Mouse (Mus musculus) urinary bladder, postnatal 10 days (tissue): Measurements from ENCODE around the gene Tnc.

ENCODE experiments used
- DNase-seq: peaks from one replicate; pipeline ENCODE4 v3.0.0; 2022; ENCODE audit warnings: low spot score

The Tnc gene

DNA sequence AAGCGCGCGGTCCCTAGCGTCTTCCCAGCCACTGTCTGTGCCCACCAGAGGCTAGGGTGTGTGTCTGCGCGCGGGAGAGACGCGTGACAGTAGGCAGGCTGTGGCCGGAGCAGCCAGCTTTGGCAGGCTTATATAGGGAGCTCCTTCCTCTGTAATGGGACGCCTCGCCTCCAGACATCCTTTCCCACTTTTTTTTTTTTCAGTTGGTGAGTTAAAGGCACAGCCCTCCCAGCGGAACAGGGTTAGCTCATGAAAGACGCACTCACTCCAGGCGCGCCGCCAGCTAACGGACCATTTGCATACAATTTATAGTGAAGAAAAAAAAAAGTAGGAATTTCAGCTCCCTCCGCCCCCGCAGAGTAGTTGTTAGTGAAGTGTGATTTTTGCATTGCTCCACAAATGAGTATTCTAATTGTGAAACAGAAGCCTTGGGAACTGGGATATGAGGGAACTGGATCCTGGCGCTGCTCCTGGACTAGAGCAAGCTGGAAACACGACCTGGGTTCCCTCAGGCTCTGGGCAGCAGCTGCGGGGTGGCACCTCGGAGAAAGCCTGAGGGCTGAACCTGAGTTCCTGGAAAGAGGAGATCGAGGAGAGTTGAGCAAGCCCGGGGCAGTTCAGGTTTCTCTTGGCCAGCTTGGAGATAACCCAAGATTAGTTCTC is at the start of gene Tnc:
Gene Tnc (minus strand): TSS at position 185 of the 663 bp plus-strand sequence.
- DNase-seq: no peak

DNA sequence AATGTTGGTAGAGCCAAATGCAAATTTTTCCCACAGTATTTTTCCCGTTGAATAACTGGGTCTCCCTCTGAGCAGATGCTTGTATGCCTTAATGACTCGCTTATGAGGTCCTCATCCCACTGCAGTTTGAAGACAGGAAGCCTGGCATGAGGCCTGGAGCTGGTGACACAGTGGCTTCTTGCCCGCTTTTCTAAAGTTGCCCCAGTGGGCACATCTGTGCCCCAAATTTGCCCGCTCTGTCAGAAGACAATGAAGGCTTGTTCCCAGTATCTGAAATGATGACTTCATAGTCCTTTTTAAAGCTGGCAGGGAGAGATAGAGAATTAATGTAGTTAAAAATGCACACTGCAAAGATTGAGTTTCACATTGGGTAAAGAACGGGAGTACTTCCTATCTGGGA is 47.4 kb upstream of the Tnc start:
- DNase-seq: no peak

DNA sequence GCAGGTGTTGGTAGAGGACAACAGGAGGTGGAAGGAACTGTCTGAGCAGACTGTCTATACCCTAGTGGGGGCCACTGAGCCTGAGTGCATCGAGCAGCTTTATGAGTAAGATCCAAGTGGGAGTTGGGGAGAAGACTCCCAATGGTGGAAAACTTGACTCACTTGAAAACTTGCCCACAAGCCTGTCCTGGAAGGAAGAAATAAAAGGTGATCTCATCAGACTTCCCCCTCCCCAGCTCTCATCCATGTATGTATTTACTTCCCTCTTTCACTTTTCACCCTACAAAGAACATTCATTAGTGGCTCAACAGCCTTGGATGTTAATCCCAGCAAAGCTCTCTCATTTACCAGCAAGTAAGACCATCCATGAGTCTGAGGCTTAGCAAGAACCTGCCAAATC is 46.0 kb upstream of the Tnc start:
- no peak for DNase-seq

DNA sequence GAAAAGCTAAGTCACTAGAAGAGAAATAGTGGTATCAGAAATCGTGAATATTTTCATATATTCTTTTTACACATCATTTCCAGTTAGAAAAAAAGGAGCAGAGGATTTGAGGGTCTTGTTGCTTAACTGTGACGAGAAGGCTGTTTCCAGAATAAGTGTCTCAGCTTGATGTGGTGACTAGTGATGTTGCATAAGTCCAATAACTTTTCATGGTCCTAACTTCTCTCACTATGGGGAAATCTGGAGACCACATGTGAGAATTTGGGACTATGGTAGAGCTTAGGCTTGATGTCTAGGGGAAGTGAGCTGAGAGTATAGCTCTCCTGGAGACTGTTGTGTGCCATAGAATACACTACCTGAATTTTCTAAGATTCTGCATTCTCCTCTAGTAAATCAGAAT is 42.6 kb upstream of the Tnc start:
- DNase-seq: no peak

DNA sequence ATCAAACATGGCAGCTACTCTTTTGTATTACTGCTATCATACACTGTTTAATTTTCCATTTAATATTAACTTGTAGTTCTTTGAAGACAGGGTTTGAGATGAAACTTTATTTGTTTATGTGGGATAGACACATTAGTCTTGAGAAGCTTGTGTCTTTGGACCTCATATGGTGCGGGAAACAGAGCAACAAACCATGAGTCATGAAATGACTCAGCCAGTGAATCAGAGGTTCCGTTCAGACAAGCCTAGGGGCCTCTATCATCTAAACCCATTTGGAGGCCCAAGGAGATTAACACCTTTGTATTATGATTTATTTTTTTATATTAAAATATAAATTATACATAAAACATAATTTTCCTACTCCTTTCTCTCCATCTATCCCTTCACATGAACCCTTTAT is 40.9 kb upstream of the Tnc start:
- DNase-seq: no peak

DNA sequence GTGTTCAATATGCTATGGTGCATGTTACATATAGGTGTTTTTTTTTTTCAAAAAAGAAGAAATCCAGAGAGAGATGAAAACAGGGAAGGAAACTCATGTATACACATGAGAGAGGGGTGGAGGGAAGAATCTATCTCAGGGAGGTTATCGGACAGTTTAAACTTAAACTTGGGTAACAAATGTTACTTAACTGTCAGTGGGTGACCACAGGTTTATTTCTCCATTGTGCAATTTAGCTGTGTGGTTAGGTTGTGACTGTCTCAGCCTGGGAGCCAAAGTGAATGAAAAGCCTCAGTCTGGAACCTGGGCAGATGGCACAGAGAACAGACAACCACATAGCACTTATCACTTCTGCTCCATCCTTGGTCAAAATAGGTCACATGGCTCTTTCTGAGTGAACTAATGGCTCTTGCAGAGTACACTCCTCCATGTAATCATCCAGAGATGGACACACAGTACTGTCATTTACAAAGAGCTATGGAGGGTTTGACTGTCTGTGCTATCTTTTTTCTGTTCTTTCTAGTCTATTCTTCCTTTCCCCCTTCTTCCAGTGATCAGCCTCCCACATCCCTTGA is 39.3 kb upstream of the Tnc start:
- DNase-seq: no peak

DNA sequence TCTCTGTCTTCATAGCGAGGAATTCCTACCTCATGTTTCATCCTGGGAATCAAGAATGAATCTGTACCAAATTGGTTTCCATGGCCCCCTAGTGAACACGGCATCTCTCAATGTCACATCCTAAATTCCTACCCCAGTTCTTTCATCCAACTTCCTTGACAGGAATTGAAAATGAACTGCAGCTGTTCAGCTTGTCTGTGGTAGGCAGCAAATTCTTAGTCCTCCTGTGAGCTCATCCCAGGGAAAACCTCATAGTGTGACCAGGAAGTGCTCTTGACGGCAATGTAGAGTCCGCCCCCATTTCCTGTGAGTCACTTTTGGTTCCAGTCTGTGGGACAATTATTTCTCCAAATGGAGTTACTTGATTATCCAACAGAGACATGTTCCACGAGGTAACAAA is 37.0 kb upstream of the Tnc start:
- no peak for DNase-seq

DNA sequence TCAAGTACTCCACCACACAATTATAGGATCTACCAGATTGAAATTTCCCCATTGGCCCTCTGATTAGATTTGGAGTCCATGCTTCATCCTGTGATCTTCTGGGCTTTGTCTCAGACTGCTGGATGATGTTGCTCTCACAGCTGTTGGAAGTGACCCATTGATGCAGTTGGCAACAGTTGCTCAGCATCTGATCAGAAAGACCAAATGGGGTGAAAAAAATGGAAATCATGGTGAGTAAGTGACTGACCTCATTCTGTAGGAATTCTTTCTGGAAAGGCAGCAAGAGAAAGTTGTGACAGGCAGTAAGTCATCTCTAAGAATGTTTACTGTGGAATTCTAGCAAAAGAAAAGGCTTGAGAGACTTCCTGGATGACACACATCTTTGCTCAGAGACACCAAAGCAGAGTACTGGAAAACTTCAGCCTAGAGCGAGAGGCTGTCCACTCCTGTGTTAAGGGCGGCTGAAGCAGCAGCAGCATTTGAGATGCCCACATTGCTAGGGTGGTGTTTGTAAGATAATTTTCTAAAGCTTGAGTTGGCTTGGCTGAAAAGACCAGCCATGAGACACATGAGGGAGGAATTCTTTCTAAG is 31.3 kb upstream of the Tnc start:
- DNase-seq: no peak

DNA sequence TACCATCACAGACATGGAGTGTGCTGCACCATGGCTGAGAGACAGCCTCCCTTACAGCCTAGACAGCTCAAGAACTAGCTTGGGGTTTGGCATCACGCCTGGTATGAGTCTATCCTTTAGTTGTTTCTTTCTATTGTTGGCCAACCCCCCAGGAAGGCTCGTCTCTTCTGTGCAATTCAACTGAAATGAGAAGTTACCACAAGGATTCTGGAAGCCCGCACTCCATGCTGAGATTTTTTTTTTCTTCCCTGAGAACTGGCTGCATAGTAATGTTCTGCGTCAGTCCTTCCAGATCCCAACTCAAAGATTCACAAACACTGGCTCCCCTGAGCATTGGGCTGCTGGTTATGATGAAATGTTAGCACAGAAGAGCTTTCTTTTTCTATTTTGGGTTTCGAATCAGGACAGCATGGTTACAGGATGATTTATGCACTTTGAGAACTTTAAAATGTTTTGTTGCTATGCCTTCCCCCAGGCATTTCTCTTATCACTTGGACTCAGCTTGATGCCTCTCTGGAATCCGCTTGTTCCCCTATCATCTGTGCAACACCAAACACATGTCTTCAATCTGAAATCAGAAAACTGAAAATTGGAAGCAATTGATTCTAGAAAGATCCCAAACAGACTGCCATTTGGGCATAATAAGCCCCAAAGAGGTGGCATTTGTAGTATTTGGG is 29.7 kb upstream of the Tnc start:
- no peak for DNase-seq

DNA sequence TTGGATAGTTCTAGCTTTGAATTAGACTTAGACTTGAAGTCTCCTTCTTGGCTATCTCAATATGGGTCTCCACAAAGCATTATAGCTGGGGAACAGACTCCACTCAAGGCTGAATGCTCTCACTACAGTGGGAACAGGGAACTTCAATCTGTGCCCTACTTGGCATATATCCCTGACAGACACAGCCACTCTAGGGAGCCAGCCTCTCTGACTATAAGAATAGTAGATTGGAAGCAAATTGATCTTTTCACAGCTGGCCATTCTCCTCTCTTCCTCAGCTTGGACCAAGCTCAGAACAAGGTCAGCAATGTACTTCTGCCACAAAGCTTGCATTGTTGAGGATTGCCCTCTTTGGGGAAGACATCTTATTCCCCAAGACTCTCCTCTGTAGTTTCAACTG is 27.9 kb upstream of the Tnc start:
- DNase-seq: no peak

DNA sequence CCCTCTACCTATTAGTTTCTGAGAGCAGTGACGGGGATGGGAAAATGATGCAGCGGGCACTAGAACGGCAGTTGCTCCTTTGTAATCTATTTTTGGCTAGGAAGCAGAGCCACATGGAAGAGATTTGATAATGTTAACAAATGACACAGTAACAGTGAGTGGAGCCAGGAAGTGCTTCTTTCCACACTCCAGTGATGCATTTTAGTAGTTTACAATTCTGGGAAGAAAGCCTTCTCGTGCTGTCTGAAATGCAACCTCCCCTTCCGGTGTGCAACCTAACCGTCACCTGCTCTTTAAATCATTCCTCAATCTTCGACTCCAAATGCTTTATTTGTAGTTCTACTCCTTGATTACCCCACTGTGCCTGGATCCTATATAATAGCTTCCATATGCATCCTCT is 20.6 kb upstream of the Tnc start:
- no peak for DNase-seq

DNA sequence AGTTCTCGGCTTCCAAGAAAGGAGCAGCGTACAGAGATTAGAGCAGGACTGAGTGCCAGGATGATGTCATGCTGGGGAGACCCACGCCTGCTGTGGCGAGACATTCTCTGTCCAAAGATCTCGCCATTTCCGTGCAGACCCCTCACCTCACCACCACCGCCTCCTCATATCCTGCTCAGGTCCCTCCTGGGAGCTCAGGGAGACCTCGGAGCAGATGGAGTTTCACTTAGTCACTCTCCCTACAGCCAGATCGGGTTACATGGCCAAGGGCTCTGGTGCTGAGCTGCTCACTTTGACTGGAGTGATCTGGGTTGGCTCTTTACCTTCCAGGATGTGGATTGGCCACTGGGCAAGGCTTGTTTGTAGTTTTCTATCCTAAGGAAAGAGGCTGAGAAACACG is 18.5 kb upstream of the Tnc start:
- DNase-seq: no peak

DNA sequence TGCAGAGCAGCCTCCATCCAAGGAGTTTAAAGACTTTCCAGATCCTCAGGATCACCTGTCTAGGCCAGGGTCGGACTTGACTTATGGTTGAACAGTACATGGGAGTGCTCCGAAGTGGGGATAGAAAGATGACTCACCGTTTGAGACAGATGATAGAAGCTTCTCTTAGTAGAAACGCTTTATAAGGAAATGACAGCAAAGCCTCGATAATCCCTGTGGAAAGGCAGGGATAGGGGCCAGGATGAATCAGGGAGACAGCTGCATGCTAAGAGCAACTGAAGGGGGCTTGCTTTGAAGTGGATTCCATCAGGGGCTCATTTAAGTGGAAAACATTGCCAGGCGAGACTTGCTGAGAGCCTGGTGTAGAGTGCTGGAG is 12.0 kb upstream of the Tnc start:
- no peak for DNase-seq

DNA sequence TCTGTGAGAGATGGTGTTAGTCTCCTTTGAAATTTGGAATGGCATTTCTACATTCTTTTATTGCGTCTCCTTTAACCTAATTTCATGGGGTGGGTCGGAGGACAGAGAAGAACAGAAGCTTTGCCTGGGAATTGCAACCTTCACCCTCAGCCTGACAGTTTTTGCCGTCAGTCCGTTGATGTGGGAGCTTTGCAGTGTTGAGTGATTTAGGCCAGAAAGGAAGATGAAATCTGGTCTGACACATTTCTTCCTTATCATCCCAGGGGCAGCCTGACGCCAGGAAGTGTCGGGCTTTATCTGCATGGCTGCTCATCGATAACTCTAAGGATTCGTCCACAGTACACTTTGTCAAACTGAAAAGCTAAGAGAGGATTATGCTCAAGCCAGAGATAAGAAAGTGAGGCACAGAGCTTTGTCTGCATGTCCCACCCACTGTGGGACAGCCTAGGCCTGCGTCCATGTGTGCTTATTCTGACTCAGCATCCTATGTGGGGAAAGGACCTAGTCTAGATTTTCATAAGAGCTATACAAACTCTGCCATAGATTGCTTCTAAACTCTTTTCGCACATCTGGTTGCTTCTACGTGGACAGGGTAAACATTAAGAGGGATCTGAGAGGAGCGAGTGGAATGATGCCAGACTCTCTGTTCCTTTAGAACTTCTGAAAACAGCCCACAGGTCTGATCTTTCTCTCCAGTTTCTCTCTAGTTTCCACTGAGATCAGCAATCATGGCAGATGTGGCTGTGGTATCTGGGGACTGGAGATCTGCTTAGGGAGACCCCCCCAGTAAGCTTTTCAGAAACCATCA is 11.4 kb upstream of the Tnc start:
- DNase-seq: no peak

DNA sequence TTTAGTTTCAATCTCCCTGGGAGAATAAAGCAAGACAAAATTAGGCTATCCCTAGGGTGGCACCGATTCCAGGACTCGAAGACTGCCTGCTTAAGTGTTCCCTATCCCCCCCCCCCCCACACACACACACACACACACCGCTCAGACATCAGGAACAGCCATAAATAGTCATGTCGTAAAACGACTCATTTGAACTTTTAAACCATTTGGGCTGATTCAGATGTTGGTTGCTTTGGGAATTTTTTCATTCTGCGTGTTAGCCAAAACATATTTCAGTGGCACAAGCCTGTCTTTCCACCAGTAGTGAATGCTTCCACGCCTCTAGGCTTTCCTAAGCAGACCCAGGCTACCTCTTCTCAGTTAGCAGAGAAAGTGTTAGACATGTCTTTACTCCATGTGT is 1.4 kb upstream of the Tnc start:
- DNase-seq: no peak

DNA sequence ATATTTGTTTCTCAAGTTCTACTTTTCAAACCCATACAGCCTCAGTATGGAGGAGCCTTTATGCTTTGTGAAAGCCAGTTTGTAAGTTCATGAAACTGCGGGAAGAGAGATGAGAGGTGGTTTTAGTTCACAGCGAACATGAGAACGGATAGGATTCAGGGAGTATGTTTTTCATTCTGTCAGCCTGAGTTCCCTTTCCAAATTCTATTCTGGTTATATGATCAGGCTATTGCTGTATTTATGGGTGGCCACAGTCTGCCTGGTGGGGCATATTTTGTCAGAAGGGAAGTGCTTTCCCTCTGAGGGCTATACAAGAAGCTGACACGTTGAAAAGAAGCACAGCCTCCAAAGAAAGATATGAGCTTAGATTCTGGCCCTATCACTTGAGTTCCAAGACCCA is 2.9 kb downstream of the Tnc start:
- no peak for DNase-seq

DNA sequence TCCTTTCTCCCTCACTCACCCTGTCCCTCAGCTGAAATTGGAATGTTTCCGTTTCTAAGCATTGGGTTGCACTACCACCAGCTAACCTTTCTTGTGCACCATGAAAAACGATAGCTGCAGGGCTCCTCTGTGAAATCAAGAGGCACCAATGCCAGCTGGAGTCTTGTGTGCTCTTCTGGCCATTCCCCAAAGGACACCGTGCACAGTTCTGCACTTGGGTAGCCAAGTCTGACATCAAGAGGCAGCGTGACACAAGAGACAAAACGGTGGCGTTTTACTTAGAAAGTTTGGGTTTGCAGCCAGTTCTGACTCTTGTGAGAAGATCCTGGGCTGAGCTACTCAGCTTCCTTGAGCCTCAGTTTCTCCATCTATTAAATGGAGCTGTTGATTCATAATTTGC is 3.4 kb downstream of the Tnc start:
- DNase-seq: no peak

DNA sequence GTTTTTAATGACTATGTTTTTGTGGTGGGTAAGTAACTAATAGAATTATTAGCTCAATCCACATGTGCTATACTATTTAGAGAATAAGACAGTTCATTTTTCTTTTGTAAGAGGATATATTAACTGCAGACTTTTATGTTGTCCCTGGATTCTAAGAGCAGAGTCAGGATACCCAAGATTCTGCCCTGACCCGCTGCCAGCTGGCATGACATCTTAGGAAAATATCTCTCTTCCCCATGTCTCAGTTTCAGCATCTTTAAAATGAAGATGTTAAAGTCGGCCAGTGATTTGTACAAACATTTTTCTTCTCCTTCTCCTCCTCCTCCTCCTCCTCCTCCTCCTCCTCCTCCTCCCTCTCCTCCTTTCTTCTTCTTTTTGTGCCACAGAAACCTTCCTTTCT is 7.7 kb downstream of the Tnc start:
- DNase-seq: no peak

DNA sequence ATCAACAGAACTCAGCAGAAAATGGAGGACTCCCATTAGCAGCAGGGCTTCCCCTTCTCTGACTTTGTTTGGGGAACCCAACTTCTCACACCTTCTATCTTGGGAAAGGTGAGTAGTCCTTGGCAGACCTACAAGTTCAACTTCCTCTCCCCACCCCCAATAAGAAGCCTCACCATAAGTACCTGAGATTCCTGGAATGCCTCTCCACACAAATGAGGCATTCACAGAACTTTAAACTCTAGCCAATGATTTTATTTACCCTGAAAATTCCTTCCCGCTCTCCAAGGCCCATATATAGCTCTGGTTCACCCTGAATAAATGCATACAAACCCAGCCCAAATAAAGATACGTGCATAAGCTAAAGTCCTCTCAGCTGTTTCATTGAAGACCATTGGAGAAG is 9.3 kb downstream of the Tnc start:
- DNase-seq: no peak

DNA sequence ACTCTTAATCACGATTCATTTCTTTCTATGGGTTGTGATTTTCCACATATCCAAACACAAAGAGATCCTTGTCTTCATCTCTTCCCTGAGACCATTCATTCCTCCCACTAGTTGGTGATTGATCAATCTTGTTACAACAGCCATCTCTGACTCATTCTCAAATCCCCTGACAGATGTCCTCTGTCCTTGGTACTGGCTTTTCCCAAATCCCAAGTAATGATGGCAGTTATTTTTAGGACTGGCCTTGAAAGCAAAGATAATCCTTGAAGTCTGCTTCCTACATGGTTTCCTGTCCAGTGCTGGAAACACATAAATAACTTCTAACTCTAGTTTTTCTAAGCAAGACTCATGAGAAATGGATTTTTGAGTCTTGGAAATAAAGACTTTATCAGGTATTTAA is 12.1 kb downstream of the Tnc start:
- DNase-seq: no peak

DNA sequence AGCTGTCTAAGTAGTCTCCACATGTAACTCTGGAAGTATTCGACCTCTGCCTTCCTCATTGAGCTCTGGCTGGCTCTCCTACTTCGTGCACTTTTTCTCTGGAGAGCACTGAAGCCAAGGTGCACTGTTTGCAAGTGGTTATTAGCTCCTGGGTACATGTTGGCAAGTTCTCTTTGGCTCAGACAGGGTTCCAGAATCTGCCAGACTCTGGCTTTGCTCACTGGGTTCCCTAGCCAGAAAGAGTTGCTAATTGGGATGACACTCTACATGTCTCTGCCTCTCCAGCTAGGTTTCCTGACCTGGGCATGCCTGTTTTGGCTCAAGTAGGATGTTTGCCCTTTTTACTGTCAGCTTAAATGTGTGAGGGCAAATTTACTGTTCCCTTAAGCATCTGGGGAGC is 13.6 kb downstream of the Tnc start:
- DNase-seq: no peak

DNA sequence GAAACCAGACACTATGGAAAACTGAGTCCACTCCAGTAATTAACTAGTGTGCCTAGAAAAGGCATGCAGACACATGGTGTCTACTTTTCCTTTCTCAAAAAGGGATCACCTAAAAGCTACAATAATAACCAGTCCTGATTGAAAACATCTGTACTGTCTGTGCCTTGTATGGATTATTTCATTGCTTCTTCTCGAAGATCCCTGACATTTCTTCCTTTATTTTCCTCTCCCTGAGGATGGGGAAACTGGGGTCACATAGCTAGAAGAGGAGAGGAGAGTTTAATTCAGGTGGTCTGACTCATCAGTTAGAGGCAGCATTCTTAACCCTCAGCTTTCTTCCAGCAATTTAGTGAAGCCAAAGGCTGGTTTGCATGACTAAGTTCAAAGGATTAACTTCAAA is 17.3 kb downstream of the Tnc start:
- DNase-seq: no peak

DNA sequence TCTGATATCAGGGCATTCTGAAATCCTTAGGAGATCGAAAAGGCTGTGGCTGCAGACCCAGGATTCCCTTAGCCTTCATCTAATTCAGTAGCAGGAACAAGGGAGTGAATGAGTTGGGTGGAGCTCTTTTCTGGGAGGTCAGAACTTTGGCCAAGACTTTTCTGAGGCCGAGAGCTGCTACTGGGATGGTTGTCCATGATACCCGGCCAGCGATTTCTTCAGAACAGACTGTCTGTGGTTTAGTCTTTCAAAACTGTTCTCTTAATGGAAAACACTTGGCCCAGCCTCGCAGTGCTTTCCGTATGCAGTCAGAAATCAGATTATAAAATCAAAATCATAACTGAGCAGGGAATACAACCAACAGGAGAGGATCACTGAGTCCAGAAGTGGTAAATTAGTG is 21.2 kb downstream of the Tnc start:
- DNase-seq: no peak
